Mouse (Mus musculus) neural tube, embryonic 11.5 days (tissue): ENCODE measurements at regions not wholly inside any gene's neighbourhood (a gene's known extent, or its start where the extent isn't known, plus 50 kb on each side); places are given as distances from the start of the nearest gene placed in this dataset.
A peak's percentile ranks its signal among the peaks of the same experiment; 100 is the strongest.

Experiments
- ATAC-seq: fragments of 200-750 bp; cut with Nextera tagmentation; 2 replicates; pipeline ENCODE4 v1.8.0; 2017; ENCODE audit warnings: moderate number of reproducible peaks, mild to moderate bottlenecking, moderate TSS enrichment, moderate library complexity; ENCODE audit not compliant: insufficient read depth, low FRiP score, low TSS enrichment
- DNase-seq: peaks from one replicate; pipeline ENCODE4 v3.0.0-alpha.2; 2015; ENCODE audit warnings: low spot score
- H3K27ac ChIP-seq: fragments of 300-500 bp; sonication (generic); 2 replicates; pipeline ENCODE4 v1.5.1; 2014; ENCODE audit warnings: low read depth, mild to moderate bottlenecking, low read length
- H3K27me3 ChIP-seq: fragments of 300-500 bp; sonication (generic); 2 replicates; pipeline ENCODE4 v1.6.1; 2014; ENCODE audit warnings: mild to moderate bottlenecking, low read length, mixed read lengths; ENCODE audit not compliant: control insufficient read depth, insufficient read depth
- H3K36me3 ChIP-seq: fragments of 300-500 bp; sonication (generic); 2 replicates; pipeline ENCODE4 v1.6.1; 2014; ENCODE audit warnings: mild to moderate bottlenecking, low read length, moderate library complexity, mixed read lengths; ENCODE audit not compliant: control insufficient read depth, insufficient read depth
- H3K4me1 ChIP-seq: fragments of 300-500 bp; sonication (generic); 2 replicates; pipeline ENCODE4 v1.6.1; 2014; ENCODE audit warnings: low read length, mixed read lengths; ENCODE audit not compliant: control insufficient read depth, insufficient read depth
- H3K4me2 ChIP-seq: fragments of 300-500 bp; sonication (generic); 2 replicates; pipeline ENCODE4 v1.6.1; 2014; ENCODE audit warnings: low read depth, mild to moderate bottlenecking, moderate library complexity
- H3K4me3 ChIP-seq: fragments of 300-500 bp; sonication (generic); 2 replicates; pipeline ENCODE4 v1.5.1; 2014; ENCODE audit warnings: low read depth, low read length
- H3K9ac ChIP-seq: fragments of 300-500 bp; sonication (generic); 2 replicates; pipeline ENCODE4 v1.6.1; 2014; ENCODE audit warnings: mild to moderate bottlenecking, low read length
- H3K9me3 ChIP-seq: fragments of 300-500 bp; sonication (generic); 2 replicates; pipeline ENCODE4 v1.6.1; 2016; ENCODE audit warnings: low read length; ENCODE audit not compliant: control insufficient read depth
- WGBS: fragments of 180-500 bp; shearing (Covaris S2); extraction: QIAGEN DNeasy Blood & Tissue Kit; methylation state at CpG from one replicate; pipeline ENCODE4 v1.1.7; 2014; 5-methylcytosine and 5-hydroxymethylcytosine counted together

DNA sequence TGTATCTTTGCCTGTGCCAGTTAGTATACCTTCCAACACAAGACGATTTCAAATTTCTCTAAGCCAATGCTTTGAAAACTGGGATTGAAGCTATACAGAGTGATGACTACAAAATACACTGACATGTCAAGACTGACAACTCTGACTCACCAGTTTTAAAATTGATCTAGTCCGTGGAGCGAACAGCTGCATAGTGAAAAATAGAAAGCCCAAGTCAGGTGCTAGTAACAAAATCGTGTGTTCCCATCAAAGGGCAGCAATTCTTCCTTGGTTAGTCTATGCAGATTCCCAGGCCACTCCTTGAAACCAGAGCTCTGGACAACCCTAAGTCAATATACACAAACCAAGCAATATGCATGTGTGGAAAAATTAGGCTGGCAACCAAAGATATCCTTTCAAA lies 940.6 kb downstream of the Kcna4 start:
- no peak overlapping the region for H3K4me2 ChIP-seq
- H3K4me3 ChIP-seq: no peak overlapping the region
- WGBS: 86% methylated on average over 4 of the region's 4 CpGs
- DNase-seq: no peak
- no peaks in the 10 kb centered on the region for H3K36me3 ChIP-seq
- H3K9ac ChIP-seq: no peak overlapping the region
- no peak for ATAC-seq
- no peaks in the 10 kb centered on the region for H3K27me3 ChIP-seq
- no peaks in the 10 kb centered on the region for H3K9me3 ChIP-seq
- H3K4me1 ChIP-seq: no peaks in the 10 kb centered on the region
- no peak overlapping the region for H3K27ac ChIP-seq

- no peak for ATAC-seq
- Histone ChIP-seq H3K4me1 (no peaks in the 10 kb centered on the region), H3K27me3 (no peaks in the 10 kb centered on the region), H3K27ac (no peak overlapping the region), H3K4me2 (no peak overlapping the region), H3K9ac (no peak overlapping the region), H3K9me3 (no peaks in the 10 kb centered on the region), H3K36me3 (no peaks in the 10 kb centered on the region), H3K4me3 (no peak overlapping the region)
- DNase-seq: peak; percentile 11
- 70% methylated on average over 7 of the region's 7 CpGs for WGBS
Measured at GRCm38 (mm10) chr2:108231924-108232323, 941.5 kb downstream of the Kcna4 start.

GRCm38 (mm10) chr2:108236286-108236988 lies 946.0 kb downstream of the Kcna4 start:
- Histone ChIP-seq H3K4me3 (no peak overlapping the region), H3K4me2 (no peak overlapping the region), H3K27me3 (no peaks in the 10 kb centered on the region), H3K36me3 (no peaks in the 10 kb centered on the region), H3K27ac (no peak overlapping the region), H3K9me3 (no peaks in the 10 kb centered on the region), H3K9ac (no peak overlapping the region), H3K4me1 (no peaks in the 10 kb centered on the region)
- ATAC-seq (peak; percentile 60; the same call in 1 of the 2 replicates), DNase-seq (no peak)
- 31% methylated on average over 9 of the region's 9 CpGs for WGBS
